Mouse (Mus musculus): ENCODE data around the gene Rnasek. TPM values are rescaled to one million over a fixed set of nuclear protein-coding genes. Genes with fewer than 3 reads are reported as not detected.

Rnasek gene
- total RNA-seq, 2 experiments from 2014 or later = 109 to 117 TPM

DNA sequence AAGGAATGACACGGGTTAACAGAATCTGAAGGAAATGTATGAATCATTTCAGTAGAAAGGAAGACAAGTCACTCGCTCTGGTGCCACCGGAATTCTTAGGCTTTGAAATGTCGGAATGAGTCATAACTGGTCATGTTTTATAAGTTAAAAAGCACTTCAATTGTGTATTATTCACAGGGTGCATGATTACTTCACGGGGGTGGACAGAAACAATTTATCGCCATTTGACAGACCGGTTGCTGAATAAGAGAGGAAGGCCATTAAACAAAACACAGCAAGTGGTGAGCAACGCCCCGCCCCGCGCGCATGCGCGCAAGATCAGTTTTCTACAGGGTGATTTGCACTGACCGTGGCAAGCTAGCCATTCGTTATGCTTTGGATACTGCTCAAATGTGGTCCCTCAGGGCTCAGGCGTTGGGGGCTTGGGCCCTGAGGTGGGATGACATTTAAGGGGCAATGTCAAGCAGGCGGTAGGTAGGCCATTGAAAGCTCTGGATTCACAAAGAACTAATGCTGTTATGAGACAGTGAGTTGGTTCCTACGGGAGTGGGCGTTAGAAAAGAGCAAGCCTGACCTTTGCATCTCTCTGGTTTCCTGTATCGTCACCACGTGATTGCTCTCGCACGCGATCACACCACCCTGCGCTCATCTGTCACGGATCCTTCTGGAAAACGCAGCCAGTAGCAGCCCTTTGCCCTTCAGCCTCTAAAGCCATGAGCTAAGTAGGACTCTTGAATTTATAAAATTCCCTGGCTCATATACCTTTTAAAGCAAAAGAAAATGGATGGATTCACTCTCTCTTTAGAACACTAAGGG lies 50.1 kb downstream of the Rnasek start:
- Histone ChIP-seq H3K27ac (no peak overlapping the region), H3K4me3 (no peak overlapping the region)
- DNase-seq = no peak
- TF ChIP-seq CTCF (IDR thresholded peaks at IDR 0.05) = no peak
- intact Hi-C loops (cut with DNase I) = no loop called here

Small RNA genes within 50 kb of the gene (microRNA-seq; reads per million reads assigned to microRNA genes)
- 8,733 reads per million, percentile 92 among the genes with 10 or more reads in this experiment for gene Mir195a
- gene Mir497 = not detected
- not detected for gene Mir497b

Other genes with a start within 250 kb of the Rnasek start
- 100 to 1,000 TPM; 194 to 232 TPM for gene Gabarap, start 248.7 kb downstream of the Rnasek start, total RNA-seq (2021)
- gene Phf23, start 244.1 kb downstream of the Rnasek start, total RNA-seq (2021) = 10 to 100 TPM; 19.2 to 21.8 TPM
- gene Dvl2, start 239.2 kb downstream of the Rnasek start, total RNA-seq (2021) = 1 to 10 TPM; 3.6 to 5.0 TPM
- gene Acadvl, start 224.4 kb downstream of the Rnasek start, total RNA-seq (2021) = 100 to 1,000 TPM; 266 to 502 TPM
- gene Dlg4, start 222.9 kb downstream of the Rnasek start, total RNA-seq (2021) = 1 to 10 TPM; 3.2 to 5.2 TPM
- gene Asgr1, start 185.8 kb downstream of the Rnasek start, total RNA-seq (2021) = not detected
- gene Asgr2, start 147.2 kb downstream of the Rnasek start, total RNA-seq (2021) = under 1 TPM; 0.22 to 0.31 TPM
- gene Mgl2, start 109.5 kb downstream of the Rnasek start, total RNA-seq (2021) = 1 to 10 TPM in 1 of 2 experiments, under 1 TPM in 1; 0.94 to 3.3 TPM
- 1 to 10 TPM; 2.1 to 2.7 TPM for gene Clec10a, start 83.6 kb downstream of the Rnasek start, total RNA-seq (2021)
- not detected for gene Slc16a11, start 27.1 kb downstream of the Rnasek start, total RNA-seq (2021)
- under 1 TPM; 0.28 to 0.67 TPM for gene Slc16a13, start 18.8 kb downstream of the Rnasek start, total RNA-seq (2021)
- gene Bcl6b, start 10.0 kb downstream of the Rnasek start, total RNA-seq (2021) = 1 to 10 TPM; 1.4 to 2.6 TPM
- 10 to 100 TPM; 33.4 to 37.0 TPM for gene 0610010K14Rik, start 1.9 kb downstream of the Rnasek start, total RNA-seq (2021)
- 1 to 10 TPM; 3.7 to 4.4 TPM for gene Gm21988, start within 50 bp of the Rnasek start, total RNA-seq (2021)
- 1 to 10 TPM; 1.0 to 1.8 TPM for gene Alox12, start 15.5 kb upstream of the Rnasek start, total RNA-seq (2021)
- not detected for gene Alox12e, start 82.8 kb upstream of the Rnasek start, total RNA-seq (2021)
- gene Alox15, start 112.2 kb upstream of the Rnasek start, total RNA-seq (2021) = under 1 TPM in 1 of 2 experiments, not detected in 1; 0.17 TPM
- 10 to 100 TPM; 18.5 to 18.7 TPM for gene Pelp1, start 170.2 kb upstream of the Rnasek start, total RNA-seq (2021)
- 1 to 10 TPM; 8.3 to 8.4 TPM for gene Arrb2, start 192.8 kb upstream of the Rnasek start, total RNA-seq (2021)
- 1 to 10 TPM; 4.9 to 6.4 TPM for gene Med11, start 212.1 kb upstream of the Rnasek start, total RNA-seq (2021)
- under 1 TPM in 1 of 2 experiments, not detected in 1; 0.75 TPM for gene Zmynd15, start 219.6 kb upstream of the Rnasek start, total RNA-seq (2021)
- 1 to 10 TPM; 1.2 to 1.4 TPM for gene Cxcl16, start 220.1 kb upstream of the Rnasek start, total RNA-seq (2021)

All from gastrocnemius, adult 2 months (tissue).